Mouse (Mus musculus) retina, postnatal 7 days (tissue): ENCODE data around the gene Pik3c2a.
A peak's percentile ranks its signal among the peaks of the same experiment; 100 is the strongest.
"Not testable (repeated sequence)": the region's sequence is repeated elsewhere in the genome, so short reads cannot be mapped to it uniquely, and the experiment has no call there.

Source experiments
- DNase-seq: peaks from one replicate; pipeline ENCODE4 v3.0.0-alpha.2; 2012; ENCODE audit warnings: low read depth, low spot score

The Pik3c2a gene

DNA sequence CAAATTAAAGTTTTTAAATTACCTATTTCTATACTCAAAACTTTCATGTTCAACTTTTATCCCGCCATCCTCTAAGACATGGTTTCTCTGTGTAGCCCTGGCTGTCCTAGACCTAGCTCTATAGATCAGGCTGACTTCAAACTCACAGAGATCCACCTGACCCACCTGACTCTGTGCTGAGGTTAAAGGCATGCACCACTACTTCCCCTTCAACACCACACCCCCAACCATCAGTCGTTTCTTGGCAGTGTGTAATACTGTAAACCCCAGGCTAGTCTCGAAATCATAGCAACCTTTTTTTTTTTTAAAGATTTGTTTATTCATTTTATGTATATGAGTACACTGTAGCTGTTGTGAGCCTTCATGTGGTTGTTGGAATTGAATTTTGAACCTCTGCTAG lies 50.9 kb downstream of the Pik3c2a start:
- no peak for DNase-seq

DNA sequence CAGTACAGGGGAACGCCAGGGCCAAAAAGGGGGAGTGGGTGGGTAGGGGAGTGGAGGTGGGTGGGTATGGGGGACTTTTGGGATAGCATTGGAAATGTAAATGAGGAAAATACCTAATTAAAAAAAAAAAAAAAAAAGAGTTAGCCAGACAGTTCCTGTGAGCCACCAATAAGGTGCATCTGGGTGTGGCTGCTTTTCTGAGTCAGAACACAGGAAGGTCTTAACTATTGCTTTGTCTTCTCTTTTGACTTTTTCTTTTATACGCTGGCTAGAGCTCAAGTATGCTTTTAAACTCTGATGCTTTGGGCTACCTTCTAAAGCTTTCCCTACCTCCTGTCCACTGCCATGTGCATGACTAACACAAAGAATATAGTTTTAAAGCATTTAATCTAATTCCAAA lies 55.9 kb downstream of the Pik3c2a start:
- not testable (repeated sequence) for DNase-seq

DNA sequence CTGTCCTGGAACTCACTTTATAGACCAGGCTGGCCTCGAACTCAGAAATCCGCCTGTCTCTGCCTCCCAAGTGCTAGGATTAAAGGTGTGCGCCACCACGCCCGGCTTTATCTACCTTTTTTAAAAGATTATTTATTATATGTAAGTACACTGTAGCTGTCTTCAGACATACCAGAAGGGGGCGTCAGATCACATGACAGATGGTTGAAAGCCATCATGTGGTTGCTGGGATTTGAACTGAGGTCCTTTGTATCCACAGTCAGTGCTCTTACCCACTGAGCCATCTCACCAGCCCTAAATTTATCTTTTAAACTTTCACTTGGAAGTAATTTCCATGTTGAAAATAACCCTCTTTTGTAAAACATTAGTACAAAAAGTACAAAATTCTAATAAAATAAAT lies 64.1 kb downstream of the Pik3c2a start:
- not testable (repeated sequence) for DNase-seq

DNA sequence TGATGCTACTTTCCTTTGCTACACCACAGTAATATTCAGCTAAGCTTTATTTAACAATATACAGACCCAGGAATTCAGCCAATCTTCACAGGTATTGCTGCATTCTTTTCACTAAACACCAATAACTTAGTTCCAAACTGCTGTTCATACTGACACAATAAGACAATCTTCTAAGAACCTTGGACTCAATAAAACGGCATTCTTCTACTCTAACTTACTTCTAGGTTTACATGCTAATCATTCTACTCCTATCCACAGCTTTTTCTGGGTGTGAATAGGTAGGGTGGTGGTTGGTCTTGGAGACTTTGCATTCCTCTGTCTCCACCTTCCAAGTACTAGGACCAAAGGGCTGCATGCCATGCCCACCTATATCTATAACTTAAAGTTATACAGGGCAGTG lies 69.0 kb downstream of the Pik3c2a start:
- DNase-seq, result no peak

DNA sequence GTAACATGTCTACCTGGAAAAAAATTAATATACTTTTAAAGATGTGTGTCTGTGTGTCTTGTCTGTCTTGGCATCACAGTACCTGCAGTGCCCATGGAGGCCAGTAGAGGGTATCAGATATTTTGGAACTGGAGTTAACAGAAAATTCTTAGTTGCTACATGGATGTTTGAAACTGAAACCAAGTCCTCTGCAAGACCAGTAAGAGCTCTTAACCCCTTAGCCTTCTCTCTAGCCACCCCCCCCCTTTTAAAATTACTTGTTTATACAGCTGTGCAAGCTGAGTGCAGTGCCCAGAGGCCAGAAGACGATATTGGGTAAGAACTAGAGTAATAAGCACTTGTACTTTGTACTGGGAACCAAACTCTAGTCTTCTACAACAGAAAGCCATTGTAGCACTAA lies 107.0 kb downstream of the Pik3c2a start:
- peak; percentile 16 for DNase-seq

DNA sequence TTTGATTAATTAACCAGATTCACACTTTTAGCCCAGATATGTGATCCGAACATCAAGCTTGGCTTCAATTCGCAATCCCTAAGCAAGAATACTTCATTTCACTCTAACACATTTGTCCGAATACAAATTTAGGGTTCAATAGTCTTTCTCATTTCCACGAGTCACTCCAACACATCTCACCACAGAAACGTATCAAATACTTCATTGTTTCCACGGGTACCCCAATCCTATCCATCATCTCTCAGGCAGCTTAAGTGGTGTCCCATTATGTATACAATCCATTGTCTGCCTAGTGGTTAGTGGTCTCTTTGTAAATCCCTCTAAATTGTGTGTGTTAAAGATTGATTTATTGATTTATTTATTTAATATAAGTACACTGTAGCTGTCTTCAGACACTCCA lies 108.1 kb downstream of the Pik3c2a start:
- DNase-seq, result no peak

DNA sequence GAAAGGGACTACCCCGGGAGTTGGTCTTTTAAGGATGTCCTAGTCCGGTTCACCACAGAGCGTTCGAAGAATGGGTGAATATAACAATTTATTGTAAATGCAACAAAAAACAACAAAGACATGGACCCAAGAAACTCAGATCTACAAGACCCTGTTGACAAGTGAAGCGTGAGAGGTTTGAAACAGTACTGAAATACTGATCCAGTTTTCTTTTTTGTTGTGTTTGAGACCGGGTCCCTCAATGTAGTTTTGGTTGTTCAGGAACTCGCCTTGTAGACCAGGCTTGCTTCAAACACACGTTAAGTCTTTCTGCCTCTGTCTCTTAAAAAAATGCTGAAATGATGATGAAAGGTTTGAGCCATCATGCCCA lies 108.6 kb downstream of the Pik3c2a start:
- DNase-seq, result no peak

DNA sequence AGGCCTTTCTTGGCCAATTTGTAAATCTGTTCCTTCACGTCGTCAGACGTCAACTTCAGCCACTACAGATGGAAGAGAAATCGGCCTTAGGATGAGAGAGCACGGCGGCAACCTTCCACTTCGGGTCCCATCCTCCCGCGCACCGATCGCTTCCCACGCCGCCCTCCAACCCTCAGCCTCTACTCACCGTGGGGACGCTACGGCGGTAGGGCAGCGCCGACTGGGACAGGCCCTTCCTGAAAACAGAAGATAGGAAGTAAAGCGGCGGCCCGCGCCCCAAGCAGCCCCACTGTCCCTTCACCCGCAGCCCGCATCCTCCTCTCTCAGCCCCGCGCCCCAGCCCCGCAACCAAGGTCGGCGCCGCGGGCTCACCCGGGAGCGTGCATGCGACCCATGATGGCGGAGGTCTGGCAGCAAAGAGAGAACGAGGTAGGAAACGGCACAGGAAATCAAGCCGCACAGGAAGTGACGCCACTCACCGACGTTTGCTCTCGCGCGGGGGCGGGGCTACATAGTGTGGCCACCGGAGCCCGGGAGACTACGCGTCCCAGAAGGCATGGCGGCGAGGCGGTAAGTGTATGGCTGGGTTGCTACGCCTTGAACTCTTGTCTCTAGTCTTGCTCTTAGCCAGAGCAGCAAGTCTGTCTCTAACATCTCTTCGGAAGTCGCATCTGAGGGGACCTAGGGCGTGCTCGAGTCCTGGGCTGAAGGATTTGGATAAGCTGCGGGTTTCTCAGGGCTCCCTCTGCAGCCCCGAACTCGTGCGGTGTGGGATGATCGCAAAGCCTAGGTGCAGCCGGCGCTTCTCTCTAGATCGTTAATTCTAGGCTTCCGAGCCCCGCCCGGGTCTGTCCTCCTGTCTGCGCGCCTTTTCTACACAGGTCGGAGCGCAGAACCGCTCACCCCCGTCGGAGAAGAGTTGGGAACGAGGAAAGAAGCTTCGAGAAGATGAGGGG lies 109.3 kb downstream of the Pik3c2a start, which contains the start of gene Rps13:
TSS of gene Rps13 (minus strand) at position 483 of the 956 bp plus-strand sequence.
- DNase-seq, result peak; percentile 91

DNA sequence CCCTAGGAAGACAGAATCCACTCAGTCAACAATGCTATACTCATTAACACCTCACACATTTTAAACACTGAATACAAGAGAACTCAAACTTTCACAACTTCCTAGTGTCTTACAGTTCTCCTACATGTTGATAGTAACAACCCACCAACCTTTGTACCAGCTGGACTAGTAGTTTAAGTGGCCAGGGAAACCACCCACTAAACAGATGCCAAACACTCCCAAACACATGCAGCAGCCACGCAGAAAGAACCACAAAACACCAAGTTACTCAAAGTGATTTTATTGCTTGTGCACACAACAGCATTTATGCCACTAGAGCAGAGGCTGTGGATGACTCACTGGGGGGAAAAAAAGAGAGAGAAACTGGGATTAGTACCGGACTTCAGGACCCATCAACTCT lies 112.0 kb downstream of the Pik3c2a start:
- DNase-seq, result no peak

DNA sequence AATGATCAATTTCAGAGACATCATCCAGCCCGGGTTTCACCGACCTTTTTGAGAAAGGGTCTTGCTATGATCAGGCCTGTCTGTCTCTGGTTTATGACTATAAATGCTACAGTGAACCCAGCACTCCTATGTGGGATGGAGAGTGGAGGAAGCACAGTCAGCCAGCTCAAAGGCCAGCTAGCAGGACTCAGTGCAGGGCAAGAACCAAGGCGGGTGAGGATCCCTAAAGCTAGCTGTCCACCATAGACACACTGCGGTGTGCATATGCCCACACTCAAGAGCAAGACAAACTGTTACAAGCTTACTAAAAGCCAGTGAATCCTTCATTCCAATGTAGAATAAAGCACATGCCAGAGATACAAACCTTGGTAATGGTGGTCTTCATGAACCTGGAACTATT lies 113.4 kb downstream of the Pik3c2a start:
- no peak for DNase-seq

DNA sequence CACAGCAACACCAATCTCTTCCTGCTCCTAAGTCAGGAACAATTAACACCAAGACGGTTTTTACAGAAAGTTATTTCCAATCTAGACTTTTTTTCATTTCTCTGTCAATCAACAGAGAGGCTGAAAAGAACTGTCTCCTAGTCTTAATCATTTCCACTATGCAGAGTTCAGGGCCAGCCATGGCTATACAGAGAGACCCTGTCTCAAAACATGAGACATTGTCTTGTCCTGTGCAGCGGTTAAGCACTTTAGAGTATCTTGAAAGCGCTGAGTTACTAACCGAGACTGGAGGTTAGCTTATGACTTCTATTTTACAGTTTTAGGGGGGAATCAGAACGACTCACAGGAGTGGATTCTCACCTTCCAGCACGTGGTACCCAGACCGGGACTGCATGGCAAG lies 114.5 kb downstream of the Pik3c2a start:
- DNase-seq, result no peak

DNA sequence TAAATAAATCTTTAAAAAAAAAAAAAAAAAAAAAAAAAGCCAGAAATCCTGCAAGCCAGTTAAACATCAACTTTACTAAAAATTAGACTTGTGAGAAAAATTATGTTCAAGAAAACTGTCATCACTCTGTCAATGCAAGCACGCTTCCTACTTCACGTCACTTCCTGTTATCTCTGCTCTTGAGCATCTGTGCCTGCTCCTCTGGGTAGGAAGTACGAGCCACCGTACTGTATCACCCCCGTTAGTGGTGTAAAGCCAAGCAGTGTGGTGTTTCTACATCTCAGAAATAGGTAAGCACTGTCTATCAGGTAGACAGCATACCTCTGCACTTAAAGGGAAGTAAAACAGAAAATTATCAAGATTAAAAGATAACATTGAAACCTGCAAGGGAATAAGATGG lies 115.3 kb downstream of the Pik3c2a start:
- DNase-seq, result no peak

DNA sequence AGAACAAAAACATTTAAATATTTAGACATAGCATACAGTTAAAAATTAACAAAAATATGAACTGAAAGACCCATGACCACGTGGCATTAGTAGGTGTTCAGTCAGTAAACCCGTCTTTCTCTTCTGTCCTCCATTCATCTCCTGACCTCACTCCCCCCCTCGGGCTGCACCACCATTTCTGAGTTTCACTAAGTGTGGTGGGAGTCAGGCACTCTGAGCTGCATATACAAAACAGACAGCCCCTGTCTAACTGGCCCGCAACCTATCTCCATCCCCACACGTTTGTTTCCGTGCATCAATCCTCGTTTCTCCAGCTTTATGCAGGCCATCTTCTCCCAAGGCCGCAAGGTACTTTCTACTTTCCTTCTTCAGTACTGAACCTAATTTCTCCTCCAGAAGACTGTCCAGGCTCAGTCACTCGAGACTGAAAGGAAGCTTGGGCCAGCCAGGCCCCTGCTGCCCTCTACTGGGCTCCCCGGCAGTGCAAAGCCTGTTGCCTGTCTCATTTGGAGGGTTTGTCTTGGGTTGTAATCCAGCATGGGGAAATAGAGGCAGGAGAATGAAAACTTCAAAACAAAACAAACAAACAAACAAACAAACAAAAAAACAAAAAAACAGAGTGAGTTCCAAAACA lies 119.8 kb downstream of the Pik3c2a start:
- peak; percentile 49 for DNase-seq

DNA sequence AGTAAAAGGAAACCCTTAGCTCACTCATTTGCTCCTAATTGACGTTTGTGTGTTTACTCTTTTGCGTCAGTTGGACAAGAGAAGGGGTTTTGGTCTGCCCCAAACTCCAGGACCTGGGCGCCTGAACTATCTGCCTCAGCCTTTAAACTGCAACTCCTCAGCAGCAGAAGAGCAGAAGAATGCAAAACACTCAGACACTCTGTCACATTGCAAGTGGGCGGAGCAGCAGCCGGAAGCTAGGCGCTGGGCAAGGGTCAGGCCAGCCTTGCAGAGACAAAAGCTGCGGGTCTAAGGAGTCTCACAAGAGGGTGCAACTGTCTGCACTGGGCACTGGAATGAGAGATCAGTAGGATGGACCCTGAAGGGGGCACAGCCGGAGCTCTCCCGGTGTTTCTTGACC lies 133.8 kb downstream of the Pik3c2a start:
- DNase-seq, result no peak

DNA sequence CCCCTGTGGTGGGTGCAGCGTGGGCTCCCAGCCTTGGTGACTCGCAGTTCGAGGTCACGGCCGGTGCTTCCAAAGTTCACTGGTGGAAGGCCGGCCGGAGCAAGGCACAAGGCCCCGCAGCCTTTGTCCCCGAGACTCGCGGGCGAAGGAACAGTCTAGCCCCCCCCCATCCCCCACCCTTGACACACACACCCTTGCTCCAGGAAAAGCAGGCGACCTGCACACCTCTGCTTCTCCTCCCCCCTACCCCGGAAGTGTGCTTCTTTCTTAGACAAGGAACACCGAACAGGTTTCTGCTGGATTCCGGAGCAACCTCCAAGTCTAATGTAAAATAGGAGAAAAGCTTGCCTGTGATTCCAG lies 134.6 kb downstream of the Pik3c2a start:
- no peak for DNase-seq

DNA sequence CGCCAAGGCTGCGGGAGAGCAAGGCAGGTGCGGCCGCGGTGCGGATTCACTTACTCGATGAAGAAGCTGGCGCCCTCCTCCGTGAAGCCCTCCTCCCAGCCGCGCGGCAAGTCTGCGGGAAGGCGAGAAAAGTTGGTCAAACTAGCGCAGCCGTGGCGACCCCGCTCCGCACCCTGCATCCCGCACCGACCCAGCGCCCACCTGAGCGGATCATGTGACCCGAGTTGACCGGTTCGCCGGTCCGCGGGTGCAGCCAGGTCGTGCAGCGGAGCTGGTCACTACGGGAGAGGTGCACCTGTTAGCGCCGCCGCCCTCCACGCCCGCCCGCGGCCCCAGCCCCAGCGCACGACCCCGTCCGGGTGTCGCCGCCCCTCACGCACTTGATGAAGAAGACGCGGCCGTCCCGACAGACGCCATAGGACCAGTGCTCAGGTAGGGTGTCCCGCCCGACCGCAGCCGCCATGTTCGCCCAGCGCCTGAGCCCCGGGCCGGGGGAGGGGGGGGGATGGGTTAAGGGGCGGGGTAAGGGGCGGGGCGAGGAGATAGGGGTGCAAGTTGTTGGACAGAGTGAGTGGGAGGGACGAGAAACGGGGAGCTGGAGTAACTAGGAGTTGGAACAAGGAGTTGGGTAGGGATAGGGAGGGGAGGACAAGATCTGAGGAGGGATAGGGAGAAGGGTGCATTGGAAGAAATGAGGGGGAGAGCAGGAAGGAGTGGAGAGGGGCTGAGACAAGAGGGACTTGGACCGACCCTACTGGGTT lies 135.2 kb downstream of the Pik3c2a start, which contains the start of gene Plekha7:
TSS of gene Plekha7 (minus strand) at position 506 of the 761 bp plus-strand sequence.
- no peak for DNase-seq

DNA sequence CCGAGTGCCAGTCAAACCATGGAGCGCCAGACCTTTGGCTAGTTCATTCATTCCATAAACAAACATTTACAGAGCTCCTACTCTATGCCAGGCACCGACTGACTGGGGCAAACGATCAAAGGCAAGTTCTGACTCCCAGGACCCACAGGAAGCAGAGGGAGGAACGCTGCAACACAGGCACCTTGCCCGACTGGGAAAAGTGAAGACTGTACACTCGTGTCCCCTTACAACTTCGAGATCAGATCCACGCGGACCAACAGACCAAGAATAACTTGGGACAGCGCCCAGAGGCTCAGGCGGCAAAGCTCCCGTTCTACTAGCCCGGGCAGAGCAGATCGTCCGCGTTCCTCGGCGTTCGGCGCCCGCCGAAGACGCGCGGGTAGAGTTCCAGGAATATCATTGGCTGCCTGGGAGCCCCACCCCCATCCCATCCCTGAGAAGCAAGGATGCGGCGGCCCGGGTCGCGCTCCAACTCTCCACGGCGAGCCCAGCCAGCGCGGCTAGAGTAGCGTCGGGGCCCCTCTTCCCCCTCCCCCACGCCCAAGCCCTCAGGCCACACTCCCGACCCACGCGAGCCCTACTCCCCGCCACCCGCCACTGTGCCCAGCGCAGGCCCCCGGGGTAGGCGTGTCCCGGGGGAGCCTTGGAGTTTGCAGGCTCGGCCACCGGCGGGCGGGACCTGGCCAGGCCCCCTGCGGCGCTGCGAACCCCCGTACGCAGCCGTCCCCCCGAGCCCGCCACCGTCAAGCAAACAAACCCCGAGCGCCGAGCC lies 136.0 kb downstream of the Pik3c2a start:
- peak; percentile 49 for DNase-seq

DNA sequence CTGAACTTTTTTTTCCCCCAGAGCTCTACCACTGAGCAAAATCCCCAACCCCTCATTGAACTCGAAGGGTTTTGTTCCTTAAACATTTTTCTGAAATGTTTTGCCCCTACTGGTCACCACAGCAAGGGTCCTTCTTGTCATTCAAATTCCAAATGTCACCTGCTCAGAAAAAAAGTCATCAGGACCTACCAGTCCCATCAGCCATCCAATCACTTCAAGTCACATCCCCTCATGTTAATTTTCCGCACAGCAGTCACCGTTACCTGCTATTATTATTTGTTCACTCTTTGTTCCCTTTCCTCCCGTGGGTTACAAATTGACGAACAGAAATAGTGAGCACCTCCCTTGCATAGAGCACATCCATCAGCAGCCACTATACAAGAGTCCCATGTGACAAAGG lies 136.6 kb downstream of the Pik3c2a start:
- DNase-seq, result no peak

DNA sequence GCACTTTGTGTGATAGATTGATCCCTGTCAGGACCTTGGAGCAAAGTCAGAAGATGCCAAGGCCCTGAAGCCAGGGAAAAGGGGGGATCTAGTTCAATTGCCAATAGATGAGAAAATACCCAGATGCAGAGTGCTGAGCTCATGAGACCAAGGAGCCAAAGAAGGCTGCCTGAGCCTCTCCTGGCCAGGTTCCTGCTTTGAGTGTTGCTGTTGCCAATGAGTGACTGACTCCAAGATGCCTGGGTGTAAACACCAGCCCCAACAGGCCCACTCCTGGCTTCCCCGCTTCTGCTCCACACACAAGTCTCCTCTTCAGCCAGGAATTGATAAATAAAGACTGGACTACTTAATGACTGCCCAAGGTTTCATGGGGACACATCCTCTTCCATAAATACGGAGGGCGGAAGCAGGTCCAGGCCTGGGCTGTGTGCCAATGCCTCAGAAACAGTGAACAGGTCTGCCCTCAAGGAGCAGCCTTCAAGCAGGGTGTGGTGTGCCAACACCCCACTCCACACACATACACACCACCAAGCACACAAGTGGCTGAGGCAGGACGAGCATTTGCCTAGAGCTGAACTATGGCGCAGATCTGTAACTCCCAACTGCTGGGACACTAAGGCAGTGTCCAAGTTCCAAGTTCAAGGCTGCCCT lies 141.5 kb downstream of the Pik3c2a start:
- no peak for DNase-seq

DNA sequence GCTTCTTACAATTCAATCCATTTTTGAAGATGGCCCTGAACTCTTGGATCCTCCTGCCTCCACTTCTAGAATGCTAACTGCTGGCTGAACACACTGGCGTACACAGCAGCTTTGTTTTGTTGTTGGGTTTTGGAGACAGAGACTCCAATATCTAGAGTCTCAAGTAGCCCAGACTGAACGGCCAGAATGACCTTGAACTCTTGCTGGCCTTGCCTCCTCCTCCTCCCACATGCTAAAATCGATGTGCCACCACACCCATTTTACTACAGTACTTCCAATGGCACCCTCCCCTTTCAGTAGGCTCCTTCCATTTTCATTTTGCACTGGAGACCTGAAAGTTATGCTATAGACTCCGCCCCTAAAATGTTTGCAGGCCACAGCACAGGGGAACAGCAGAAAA lies 142.1 kb downstream of the Pik3c2a start:
- DNase-seq, result no peak

DNA sequence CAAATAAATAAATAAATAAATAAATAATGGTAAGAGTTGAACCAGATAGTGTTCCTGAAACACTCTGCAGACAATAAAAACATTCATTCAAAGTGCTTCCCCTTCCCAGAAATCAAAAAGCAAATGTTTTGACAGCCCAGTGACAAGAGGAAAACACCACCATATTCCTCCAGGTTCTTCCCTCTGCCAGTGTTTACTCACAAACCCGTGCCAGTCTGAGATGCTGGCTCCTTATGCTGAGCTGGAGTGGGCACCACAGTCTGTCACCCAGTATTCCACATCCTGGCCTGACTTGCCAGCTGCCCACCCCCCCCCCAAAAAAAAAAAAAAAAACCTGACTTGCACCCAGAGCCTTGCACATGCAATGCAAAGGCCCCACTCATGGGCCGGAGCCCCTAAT lies 144.4 kb downstream of the Pik3c2a start:
- DNase-seq, result no peak
